Mouse (Mus musculus) E14TG2a.4 (cell line): ENCODE measurements around the gene Zfp663.

Experiments
- CTCF ChIP-seq: conservative IDR thresholded peaks from 2 replicates; pipeline ENCODE4 v1.5.1; 2014; ENCODE audit warnings: low read length
- NANOG ChIP-seq: IDR thresholded peaks from 2 replicates; pipeline ENCODE4 v1.6.1; 2014; ENCODE audit warnings: borderline replicate concordance, low read length, mixed read lengths
- POU5F1 ChIP-seq: IDR thresholded peaks from 2 replicates; pipeline ENCODE4 v1.6.1; 2014; ENCODE audit warnings: low read length, borderline replicate concordance

DNA sequence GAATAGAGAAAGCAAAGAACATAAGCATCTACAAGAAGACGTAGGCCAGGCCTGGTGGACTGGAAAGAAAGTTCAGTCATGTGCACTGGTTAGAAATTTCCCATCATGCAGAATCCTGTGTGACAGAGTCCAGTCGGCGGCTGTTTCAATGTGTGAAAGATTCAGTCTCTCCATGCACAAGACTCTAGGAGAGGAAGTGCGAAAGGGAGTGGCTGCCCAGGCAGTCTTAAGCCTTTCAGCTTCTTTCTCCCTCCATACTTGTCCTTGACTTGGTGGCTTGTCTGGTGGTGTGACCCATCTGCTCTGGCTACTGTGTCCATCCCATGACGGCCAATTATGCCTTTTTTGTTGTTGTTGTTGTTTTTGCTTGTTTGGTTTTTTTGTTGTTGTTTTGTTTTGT lies 22.3 kb downstream of the Zfp663 start:
- no peak for TF ChIP-seq CTCF
- no peak for TF ChIP-seq POU5F1
- TF ChIP-seq NANOG: no peak
